Mouse (Mus musculus) cerebellum, adult 18-20 months (tissue): Measurements from ENCODE around the gene Gm2564.
"Not testable (repeated sequence)": the region's sequence is repeated elsewhere in the genome, so short reads cannot be mapped to it uniquely, and the experiment has no call there.

ENCODE experiments used
- DNase-seq, 2 experiments: peaks; one replicate each; pipeline ENCODE4 v3.0.0; 2021

Gm2564 gene

DNA sequence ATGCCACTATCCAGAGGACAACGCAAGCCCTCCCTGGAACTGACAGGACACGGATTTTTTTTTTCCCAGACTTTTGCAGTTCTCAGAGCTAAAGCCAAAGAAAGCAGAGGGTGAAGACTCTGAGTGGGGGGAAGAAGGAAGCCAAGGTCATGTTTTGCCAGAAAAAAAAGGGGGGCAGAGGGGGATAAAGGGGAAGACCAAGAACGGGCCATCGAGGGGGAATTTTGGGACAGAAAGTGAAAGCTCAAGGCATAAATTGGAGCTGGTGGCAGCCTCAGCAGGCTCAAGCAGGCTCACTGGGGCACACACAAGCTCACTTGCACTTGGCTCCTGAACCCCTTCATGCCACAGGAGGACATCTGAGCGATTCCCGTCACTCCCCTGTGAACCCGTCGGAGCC, at the start of gene Gm2564:
TSS of gene Gm2564 (plus strand) at position 301 of the 400 bp plus-strand sequence.
- DNase-seq, result not testable (repeated sequence)

GRCm38 (mm10) chr4:42611895-42612294, 17.6 kb upstream of the Gm2564 start, which contains the start of gene Gm10591:
Gm10591 (plus strand) TSS chr4:42612195.
- not testable (repeated sequence) for DNase-seq

- not testable (repeated sequence) for DNase-seq
Measured at GRCm38 (mm10) chr4:42654951-42655350, 25.4 kb downstream of the Gm2564 start, which contains the start of gene Ccl27b. Ccl27b (plus strand) TSS chr4:42655251.

DNA sequence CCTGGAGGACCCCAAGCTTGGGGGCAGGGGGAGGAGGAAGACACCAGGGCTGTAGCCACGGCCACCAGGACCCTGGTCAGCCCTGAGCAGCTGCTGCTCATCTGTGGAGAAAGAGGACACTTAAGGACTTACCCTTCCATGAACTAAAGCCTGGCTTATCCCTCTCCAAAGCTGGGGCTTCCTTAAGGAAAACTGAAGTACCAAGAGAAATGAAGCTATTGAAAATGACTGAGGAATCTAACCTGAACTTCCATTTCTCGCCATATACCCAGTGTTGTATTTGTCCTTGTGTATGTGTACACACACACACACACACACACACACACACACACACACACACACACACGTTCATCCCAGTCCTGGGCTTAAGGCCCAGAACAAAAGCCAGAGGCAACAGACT, 32.3 kb downstream of the Gm2564 start, which contains the start of gene Il11ra2:
TSS of gene Il11ra2 (minus strand) at position 101 of the 400 bp plus-strand sequence.
- not testable (repeated sequence) for DNase-seq

DNA sequence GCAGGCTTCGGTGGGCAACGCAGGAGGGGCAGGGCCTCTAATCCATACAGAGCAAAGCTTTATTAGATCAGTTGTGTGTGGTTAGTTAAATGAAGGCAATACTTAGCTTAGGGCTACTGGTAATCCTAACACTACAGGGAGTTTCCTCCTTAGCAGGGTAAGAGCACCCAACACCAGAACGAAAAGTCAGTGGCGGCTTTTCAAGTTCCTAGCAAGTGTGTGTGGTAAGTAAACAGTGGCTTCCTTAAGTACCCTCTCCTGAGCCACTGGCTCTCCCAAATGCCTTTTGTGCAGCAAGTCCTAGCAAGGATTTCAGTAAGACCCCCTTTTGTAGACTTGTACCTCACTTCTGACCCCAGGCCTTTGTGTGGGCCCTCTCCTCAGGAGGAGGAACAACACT, 45.9 kb downstream of the Gm2564 start:
- DNase-seq, result not testable (repeated sequence)

GRCm38 (mm10) chr4:42679365-42679764, 49.8 kb downstream of the Gm2564 start:
- not testable (repeated sequence) for DNase-seq

GRCm38 (mm10) chr4:42680374-42681356, 51.1 kb downstream of the Gm2564 start:
- not testable (repeated sequence) for DNase-seq
